Mouse (Mus musculus) bone marrow, adult 2 months (tissue): Measurements from ENCODE around the gene Prrt3.

ENCODE experiments used
- CTCF ChIP-seq: fragments of 200-500 bp; IDR thresholded peaks from 2 replicates; pipeline ENCODE4 v1.5.1; 2011; ENCODE audit warnings: low read length, control low read depth; ENCODE audit not compliant: control insufficient read depth, insufficient read depth
- POLR2A ChIP-seq: fragments of 200-500 bp; IDR thresholded peaks from 2 replicates; pipeline ENCODE4 v1.6.1; 2011; ENCODE audit warnings: low read depth, mild to moderate bottlenecking, control low read depth, low read length, borderline replicate concordance; ENCODE audit not compliant: control insufficient read depth

- TF ChIP-seq POLR2A (no peak), CTCF (no peak)
These were observed 46.7 kb downstream of the Prrt3 start for GRCm38 (mm10) chr6:113455007-113455406.
